Mouse (Mus musculus) G1E-ER4 (cell line): ENCODE measurements around the gene Six5. TPM values are rescaled to one million over a fixed set of nuclear protein-coding genes. Genes with fewer than 3 reads are reported as not detected.

ENCODE experiments used
- GATA1 ChIP-seq: IDR thresholded peaks from one replicate; pipeline ENCODE4 v1.8.0; 2012; ENCODE audit warnings: low read length, inconsistent platforms
- polyA plus RNA-seq: library from polyadenylated mRNA; stranded (reverse); fragments of >175 nt; gene quantifications from 2 replicates; pipeline ENCODE4 v1.2.3, GENCODE M21; 2012

The Six5 gene
- polyA plus RNA-seq: 20.3 and 21.4 TPM in 2 replicates

- no peak for TF ChIP-seq GATA1
Observed at GRCm38 (mm10) chr7:19094471-19094825, at the start of gene Six5. TSS of gene Six5 (plus strand) at chr7:19094594.

GRCm38 (mm10) chr7:19044616-19045015 lies 49.8 kb upstream of the Six5 start:
- TF ChIP-seq GATA1: no peak

DNA sequence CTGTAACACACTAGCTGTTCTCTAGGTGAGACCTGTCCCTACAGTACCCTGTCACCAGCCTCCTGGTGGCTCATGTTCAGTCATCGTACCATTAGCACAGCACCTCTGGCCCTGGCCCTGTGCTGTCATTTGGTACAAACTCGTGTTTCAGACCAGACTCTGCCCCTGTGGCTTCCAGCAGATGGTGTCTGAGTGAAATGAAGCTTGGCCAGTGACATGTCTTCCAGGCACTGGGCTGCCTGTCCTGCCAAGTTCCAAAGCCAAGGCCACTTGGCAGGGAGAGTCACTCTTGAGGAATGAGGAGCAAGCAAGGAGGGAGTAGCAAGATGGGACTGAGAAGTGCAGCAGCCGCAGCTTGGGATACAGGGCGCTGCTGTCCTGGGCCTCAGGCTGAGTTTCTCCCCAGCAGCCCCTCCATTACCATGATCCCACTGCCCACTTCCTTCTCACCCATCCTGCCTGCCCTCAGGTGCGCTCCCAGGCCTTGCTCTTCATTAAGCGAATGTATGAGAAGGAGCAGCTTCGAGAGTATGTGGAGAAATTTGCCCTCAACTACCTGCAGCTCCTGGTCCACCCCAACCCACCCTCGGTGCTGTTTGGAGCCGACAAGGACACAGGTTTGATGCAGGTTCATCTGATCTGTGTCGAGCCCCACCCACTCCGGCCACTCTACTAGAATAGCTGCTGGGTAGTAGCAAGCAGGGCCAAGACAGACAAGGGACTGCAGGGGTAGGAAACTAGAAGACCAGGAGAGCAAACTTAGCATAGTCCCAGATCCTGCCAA lies 47.9 kb upstream of the Six5 start:
- no peak for TF ChIP-seq GATA1

GRCm38 (mm10) chr7:19048006-19048527 lies 46.3 kb upstream of the Six5 start:
- no peak for TF ChIP-seq GATA1

DNA sequence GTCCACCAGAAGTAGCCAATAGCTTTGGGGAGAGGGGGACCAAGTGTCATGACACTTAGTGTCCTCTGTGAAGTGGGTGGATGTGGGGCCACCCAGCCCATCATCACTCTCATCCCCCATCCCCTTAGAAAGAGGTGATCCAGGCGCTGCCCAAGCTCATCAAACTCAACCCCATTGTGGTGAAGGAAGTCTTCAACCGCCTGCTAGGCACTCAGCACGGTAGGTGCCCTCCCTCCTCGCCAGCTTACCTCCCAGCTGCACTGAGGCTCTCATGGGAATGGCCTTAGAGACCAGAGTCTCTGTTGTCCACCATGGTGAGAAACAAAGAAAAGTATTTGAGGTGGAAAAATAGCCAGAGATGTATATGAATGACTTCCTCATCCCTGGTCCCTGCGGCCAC lies 45.1 kb upstream of the Six5 start:
- no peak for TF ChIP-seq GATA1

- TF ChIP-seq GATA1: no peak
Observed at GRCm38 (mm10) chr7:19050172-19050571, 44.2 kb upstream of the Six5 start.

DNA sequence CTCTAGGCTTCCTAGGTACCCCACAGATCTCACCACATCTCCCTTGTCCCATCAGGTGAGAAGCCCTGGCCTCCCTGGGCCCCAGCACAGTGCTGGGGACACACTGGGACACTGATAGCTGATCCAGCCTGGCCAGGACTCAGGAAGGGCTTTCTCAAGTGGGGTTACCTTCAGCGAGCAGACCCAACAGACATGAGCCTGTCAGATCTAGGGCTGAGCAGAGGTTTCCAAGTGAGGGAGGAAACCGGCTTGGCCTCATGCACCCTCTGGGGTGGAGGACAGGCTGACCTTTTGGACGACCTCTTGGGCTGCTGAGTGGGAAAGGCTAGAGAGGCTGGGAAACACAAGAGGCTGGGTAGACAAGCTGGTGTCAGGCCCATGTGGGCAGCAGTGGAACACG lies 43.2 kb upstream of the Six5 start:
- TF ChIP-seq GATA1: no peak

- no peak for TF ChIP-seq GATA1
Observed at GRCm38 (mm10) chr7:19052345-19053135, 41.9 kb upstream of the Six5 start.

DNA sequence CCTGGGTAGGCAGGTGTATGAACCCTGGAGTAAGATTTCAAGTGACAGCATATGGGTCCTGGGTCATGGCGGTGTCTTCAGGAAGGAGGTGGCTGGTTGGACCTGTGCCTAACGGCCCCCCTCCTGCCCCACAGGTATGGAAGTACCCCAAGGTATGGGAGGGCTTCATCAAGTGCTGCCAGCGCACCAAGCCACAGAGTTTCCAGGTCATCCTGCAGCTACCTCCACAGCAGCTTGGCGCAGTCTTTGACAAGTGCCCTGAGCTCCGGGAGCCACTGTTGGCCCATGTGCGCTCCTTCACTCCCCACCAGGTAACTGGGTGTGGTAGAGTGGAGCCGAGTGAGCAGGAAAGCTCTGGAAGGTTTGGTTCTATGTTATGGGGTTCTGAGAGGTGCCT lies 41.3 kb upstream of the Six5 start:
- no peak for TF ChIP-seq GATA1

DNA sequence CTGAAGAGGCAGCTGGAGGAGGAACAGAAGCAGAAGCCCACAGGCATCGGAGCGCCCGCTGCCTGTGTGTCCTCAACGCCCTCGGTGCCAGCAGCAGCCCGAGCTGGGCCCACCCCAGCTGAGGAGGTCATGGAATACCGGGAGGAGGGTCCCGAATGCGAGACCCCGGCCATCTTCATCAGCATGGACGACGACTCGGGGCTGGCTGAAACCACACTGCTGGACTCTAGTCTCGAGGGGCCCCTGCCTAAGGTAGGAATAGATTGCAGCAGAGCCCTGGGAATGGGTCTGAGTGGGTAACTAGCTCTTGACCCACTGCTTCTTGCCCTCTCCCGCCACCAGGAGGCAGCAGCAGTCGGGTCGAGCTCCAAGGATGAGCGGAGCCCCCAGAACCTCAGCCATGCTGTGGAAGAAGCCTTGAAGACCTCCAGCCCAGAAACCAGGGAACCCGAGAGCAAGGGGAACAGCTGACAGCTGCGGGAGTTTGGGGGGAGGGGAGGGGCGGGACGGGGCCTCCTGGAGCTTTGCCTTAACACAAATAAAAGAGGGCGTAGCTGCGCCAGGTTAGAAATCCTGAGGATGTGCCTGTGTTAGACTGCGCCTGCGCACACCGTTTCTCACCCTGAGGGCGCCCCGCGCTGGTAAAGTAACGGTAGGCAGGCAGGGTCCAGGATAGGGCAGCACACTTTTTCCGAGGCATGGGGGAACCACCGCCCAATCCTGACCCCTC lies 40.2 kb upstream of the Six5 start, which contains the start of gene Rsph6a:
Rsph6a (plus strand) TSS at position 644 of the 730 bp plus-strand sequence.
- TF ChIP-seq GATA1: no peak

GRCm38 (mm10) chr7:19054777-19055076 lies 39.7 kb upstream of the Six5 start:
- no peak for TF ChIP-seq GATA1

- no peak for TF ChIP-seq GATA1
Observed at GRCm38 (mm10) chr7:19055108-19055507, 39.3 kb upstream of the Six5 start.

DNA sequence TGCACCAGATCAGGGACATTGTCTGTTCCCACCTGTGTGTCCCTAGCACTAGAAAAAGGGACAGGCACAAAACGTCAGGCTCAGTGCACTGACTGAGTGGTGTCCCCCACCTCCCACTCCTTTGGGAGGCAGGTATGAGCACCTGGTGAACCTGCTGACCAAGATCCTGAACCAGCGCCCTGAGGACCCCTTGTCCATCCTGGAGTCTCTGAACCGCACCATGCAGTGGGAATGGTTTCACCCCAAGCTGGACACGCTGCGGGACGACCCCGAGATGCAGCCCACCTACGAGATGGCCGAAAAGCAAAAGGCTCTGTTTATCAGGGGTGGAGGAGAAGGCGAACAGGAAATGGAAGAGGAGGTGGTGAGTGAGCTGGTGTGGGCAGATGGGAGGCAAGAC lies 37.0 kb upstream of the Six5 start:
- TF ChIP-seq GATA1: no peak

- TF ChIP-seq GATA1: no peak
Observed at GRCm38 (mm10) chr7:19065896-19066295, 28.5 kb upstream of the Six5 start.

DNA sequence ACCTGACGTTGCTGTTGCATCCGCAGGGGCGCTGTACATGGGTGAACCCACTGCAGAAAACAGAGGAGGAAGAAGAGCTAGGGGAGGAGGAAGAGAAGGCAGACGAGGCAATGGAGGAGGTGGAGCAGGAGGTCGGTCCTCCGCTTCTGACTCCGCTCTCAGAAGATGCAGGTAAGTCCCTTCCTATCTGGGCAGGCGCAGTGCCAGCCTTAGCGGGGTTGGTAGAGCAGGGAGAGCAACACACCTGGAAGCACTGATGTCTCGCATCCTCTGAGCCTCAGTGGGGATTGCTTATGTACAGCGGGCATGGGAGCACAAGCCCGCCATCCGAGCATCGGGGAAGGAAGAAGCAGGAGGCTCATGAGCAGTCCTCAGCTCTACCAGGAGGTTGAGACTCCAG lies 27.3 kb upstream of the Six5 start:
- no peak for TF ChIP-seq GATA1

- no peak for TF ChIP-seq GATA1
Observed at GRCm38 (mm10) chr7:19067935-19068334, 26.5 kb upstream of the Six5 start.
